Mouse (Mus musculus) testis, adult 2 months (tissue): ENCODE measurements at regions not wholly inside any gene's neighbourhood (a gene's known extent, or its start where the extent isn't known, plus 50 kb on each side); places are given as distances from the start of the nearest gene placed in this dataset.

ENCODE experiments used
- H3K27ac ChIP-seq: fragments of 200-500 bp; 2 replicates; pipeline ENCODE4 v1.5.1; 2012; ENCODE audit warnings: low read depth, low read length; ENCODE audit not compliant: control insufficient read depth, insufficient read depth
- H3K27me3 ChIP-seq: fragments of 200-500 bp; 2 replicates; pipeline ENCODE4 v1.6.1; 2012; ENCODE audit warnings: mild to moderate bottlenecking, low read length, moderate library complexity; ENCODE audit not compliant: control insufficient read depth, insufficient read depth
- H3K36me3 ChIP-seq: fragments of 200-500 bp; 2 replicates; pipeline ENCODE4 v1.6.1; 2012; ENCODE audit warnings: mild to moderate bottlenecking, low read length; ENCODE audit not compliant: control insufficient read depth, insufficient read depth
- H3K4me1 ChIP-seq: fragments of 200-500 bp; 2 replicates; pipeline ENCODE4 v1.6.1; 2012; ENCODE audit warnings: low read length; ENCODE audit not compliant: control insufficient read depth, insufficient read depth
- H3K4me3 ChIP-seq: fragments of 200-500 bp; 2 replicates; pipeline ENCODE4 v1.5.1; 2012; ENCODE audit warnings: low read depth, mild to moderate bottlenecking, low read length, moderate library complexity, mixed read lengths; ENCODE audit not compliant: control insufficient read depth
- CTCF ChIP-seq: fragments of 200-500 bp; IDR thresholded peaks from 2 replicates; pipeline ENCODE4 v1.5.1; 2012; ENCODE audit warnings: low read depth, mild to moderate bottlenecking, inconsistent platforms, low read length, moderate library complexity; ENCODE audit not compliant: control insufficient read depth, insufficient read depth, insufficient replicate concordance
- POLR2A ChIP-seq: fragments of 200-500 bp; IDR thresholded peaks from 2 replicates; pipeline ENCODE4 v1.6.1; 2012; ENCODE audit warnings: low read depth, mild to moderate bottlenecking, inconsistent platforms, low read length, moderate library complexity; ENCODE audit not compliant: control insufficient read depth

DNA sequence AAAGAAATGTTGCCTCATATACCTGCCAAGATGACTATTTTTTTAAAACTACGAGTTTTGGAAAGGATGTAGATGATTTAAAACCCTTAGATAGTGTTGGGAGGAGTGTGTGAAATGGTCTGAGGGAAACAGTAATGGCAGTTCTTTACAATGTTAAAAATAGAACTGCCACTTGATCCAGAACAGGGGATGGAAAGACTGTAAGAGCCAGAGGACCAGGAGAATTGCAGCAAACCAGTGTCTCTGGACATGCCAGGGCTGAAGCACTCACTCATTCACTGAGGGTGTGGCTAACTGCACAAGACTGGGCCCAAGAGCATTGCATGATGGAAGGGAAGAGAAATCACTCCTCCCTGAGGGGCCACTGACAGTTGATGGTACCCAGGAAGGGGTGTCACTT lies 53.9 kb upstream of the Rasgef1b start:
- Histone ChIP-seq H3K27me3 (no peaks in the 10 kb centered on the region), H3K36me3 (no peaks in the 10 kb centered on the region), H3K4me3 (no peak overlapping the region), H3K27ac (no peak overlapping the region), H3K4me1 (peaks cover 2% of the 10 kb centered on the region; the same call in 1 of the 2 replicates)
- no peak for TF ChIP-seq POLR2A
- TF ChIP-seq CTCF, result no peak

DNA sequence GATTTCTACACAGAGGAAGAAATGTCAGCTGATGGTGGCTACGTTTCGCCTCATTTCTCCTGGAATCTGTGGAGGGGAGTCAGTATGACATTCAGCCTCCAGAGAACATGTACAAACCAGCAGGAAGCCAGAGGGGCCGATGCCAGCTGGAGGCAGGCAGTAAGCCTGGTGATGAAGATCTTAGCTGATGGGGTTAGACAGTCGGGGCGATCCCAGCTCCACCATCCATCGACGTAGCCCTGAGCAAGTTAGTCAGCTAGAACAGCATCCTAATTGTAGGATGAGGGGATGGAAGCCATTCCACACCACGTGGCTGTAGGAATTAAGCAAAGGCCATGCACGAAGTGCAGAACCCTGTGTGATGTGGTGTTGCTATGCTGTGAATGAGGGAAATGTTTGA lies 57.0 kb upstream of the Rasgef1b start:
- TF ChIP-seq POLR2A, result no peak
- TF ChIP-seq CTCF, result no peak

DNA sequence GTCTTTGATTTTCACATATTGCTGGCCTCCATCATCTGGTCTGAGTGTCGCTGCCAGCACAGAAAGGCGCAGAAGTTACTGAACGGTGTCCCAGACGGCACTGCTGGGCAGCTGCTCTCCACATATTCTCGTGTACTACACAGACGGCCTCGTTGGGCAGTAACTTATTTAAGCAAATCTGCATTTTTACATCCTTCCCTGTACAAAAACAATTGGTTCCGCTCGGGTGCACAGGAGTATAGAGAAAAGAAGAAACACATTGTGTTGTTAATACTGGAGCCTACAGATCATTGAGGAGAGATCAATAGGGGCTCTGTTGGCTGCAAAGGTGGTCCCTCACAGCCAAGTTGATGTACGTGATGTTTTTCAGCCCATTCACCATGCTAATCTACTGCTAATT lies 58.4 kb upstream of the Rasgef1b start:
- Histone ChIP-seq H3K27me3 (no peaks in the 10 kb centered on the region), H3K36me3 (no peaks in the 10 kb centered on the region), H3K27ac (no peak overlapping the region), H3K4me1 (peaks cover 2% of the 10 kb centered on the region; the same call in 1 of the 2 replicates), H3K4me3 (no peak overlapping the region)
- TF ChIP-seq CTCF (no peak), POLR2A (no peak)

More for the DNA sequence above, 57.0 kb upstream of the Rasgef1b start:
- Histone ChIP-seq H3K36me3 (no peaks in the 10 kb centered on the region), H3K27ac (no peak overlapping the region), H3K4me3 (no peak overlapping the region), H3K27me3 (no peaks in the 10 kb centered on the region), H3K4me1 (peaks cover 2% of the 10 kb centered on the region; the same call in 1 of the 2 replicates)

DNA sequence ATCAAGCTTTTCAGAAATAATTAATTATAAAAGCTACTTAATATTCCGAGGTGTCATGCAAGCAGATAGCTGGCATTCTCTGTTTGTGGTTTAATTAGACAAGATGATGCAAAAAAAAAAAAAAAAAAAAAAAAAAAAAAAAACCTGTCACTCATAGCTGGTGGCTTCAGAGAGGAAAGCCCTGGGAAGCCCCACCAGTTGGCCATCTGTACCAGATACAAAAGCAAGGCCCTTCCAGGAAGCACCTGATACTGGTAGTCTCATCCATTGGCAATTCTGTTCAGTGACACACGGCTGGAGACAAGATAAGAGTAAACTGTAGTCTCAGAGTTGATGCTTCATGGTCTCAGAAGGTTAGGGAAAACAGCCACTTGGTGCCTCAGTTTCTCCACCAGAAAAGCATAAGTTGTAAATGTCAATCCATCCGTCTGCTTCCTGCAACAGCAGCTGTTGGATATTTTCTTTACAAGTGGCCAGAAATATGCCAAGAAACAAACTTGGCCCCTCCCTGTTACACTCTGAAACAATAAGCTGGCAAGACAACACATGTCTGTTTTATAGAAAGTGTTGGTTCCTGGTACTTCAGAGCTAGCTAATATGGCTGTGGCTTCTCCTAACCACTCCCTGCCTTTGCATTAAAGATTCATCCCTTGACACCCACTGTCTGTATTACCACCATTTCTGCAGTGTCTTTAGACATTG lies 59.0 kb upstream of the Rasgef1b start:
- H3K4me3 ChIP-seq, result no peak overlapping the region
- H3K4me1 ChIP-seq, result peaks cover 2% of the 10 kb centered on the region; the same call in 1 of the 2 replicates
- TF ChIP-seq POLR2A (no peak), CTCF (no peak)
- no peaks in the 10 kb centered on the region for H3K36me3 ChIP-seq
- H3K27me3 ChIP-seq, result no peaks in the 10 kb centered on the region
- no peak overlapping the region for H3K27ac ChIP-seq

DNA sequence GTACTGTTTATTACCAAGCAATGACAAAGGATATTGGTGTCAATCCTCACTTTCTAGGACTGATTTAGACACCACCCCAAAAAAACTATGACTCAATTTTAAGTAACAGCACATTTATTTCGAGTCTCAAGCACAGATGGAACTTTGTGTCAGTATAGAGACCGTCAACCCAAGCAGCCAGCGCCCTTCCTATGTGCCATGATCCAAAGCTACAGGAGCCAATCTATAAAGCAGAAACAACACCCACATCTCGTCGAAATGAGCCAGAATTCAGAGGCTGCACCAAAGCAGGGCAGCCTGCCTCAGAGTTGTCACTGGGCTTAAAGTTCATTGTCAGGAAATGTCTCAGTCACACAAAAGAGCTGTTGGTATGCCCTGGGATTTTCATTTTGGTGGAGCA lies 61.9 kb upstream of the Rasgef1b start:
- Histone ChIP-seq H3K4me3 (no peak overlapping the region), H3K27me3 (no peaks in the 10 kb centered on the region), H3K36me3 (no peaks in the 10 kb centered on the region), H3K27ac (no peak overlapping the region), H3K4me1 (peaks cover 2% of the 10 kb centered on the region; the same call in 1 of the 2 replicates)
- TF ChIP-seq POLR2A, result no peak

DNA sequence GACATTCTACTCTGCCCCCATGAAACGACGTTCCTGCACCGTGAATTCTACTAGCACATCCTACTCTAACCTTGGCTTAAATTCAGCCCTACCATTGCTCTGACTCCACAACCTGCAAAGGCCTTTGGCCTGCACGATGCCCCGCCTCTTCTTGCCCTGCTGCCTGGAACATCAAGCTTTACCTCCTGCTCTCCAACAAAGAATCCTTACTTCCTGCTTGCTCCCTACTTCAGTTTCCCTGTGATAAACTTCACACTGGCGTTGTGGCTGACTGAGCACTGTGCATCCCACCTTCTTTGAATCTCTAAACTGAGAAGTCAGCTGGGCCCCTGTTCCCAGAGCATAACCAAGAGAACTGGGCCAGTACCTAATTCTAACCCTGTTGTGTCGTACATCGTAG lies 71.7 kb upstream of the Rasgef1b start:
- Histone ChIP-seq H3K27me3 (no peaks in the 10 kb centered on the region), H3K4me3 (no peak overlapping the region), H3K36me3 (no peaks in the 10 kb centered on the region), H3K4me1 (no peaks in the 10 kb centered on the region), H3K27ac (no peak overlapping the region)
- TF ChIP-seq CTCF (no peak), POLR2A (no peak)

DNA sequence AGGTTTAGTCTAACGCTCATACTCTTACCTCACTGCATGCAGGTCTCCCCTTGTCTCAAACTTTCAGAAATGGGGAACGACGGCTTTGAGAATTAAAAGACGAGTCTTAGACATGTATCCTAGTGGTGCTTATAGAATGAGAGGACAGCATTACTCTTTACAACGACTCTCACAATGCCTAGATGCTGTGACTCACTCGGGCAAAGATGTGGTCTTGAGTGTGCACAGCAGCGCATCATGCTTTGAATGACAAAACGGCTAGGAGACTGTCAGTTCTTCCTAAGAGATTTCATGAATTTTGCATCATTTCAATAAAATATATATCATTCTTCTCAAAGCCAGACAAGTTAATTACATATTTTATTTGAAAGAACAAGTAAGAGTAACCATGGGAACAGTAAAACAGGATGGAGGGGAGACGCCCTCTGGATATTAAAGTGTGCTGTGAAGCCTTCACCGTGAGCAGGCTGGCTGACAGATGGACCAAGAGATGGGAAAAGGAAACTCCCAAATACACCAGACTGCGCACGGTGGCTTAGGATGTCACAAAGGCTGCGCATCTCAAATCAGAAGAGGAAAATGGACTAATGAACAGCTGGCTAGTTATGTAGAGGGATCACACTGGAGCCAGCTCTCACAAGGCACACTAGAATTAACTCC lies 73.1 kb upstream of the Rasgef1b start:
- no peak overlapping the region for H3K4me3 ChIP-seq

DNA sequence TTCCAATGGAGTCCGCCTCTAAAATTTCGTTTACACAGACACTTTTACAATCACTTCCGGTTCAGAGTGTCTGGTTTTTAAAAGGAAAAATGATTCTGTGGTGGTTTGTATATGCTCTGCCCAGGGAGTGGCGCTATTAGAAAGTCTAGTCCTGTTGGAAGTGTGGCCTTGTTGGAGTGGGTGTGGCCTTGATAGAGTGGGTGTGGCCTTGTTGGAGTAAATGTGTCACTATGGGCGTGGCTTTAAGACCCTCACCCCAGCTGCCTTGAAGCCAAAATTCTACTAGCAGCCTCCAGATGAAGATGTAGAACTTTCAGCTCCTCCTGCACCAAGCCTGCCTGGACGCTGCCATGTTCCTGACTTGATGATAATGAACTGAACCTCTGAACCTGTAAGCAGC lies 79.2 kb upstream of the Vamp9 start:
- no peaks in the 10 kb centered on the region for H3K27me3 ChIP-seq
- peaks cover 3% of the 10 kb centered on the region; the same call in 1 of the 2 replicates for H3K4me1 ChIP-seq
- TF ChIP-seq POLR2A (no peak), CTCF (no peak)
- no peak overlapping the region for H3K4me3 ChIP-seq
- no peaks in the 10 kb centered on the region for H3K36me3 ChIP-seq
- no peak overlapping the region for H3K27ac ChIP-seq

More for the DNA sequence above, 73.1 kb upstream of the Rasgef1b start:
- TF ChIP-seq CTCF (no peak), POLR2A (no peak)
- H3K27me3 ChIP-seq, result no peaks in the 10 kb centered on the region
- no peak overlapping the region for H3K27ac ChIP-seq
- no peaks in the 10 kb centered on the region for H3K4me1 ChIP-seq
- no peaks in the 10 kb centered on the region for H3K36me3 ChIP-seq
